Mouse (Mus musculus) heart, postnatal 0 days (tissue): ENCODE results near the gene Alpi. TPM values are rescaled to one million over a fixed set of nuclear protein-coding genes. Genes with fewer than 3 reads are reported as not detected.

Source experiments
- ATAC-seq: fragments of 200-750 bp; cut with Nextera tagmentation; 2 replicates; pipeline ENCODE4 v1.8.0; 2017; ENCODE audit warnings: low read depth, moderate number of reproducible peaks, moderate library complexity; ENCODE audit not compliant: insufficient read depth
- DNase-seq: peaks from one replicate; pipeline ENCODE4 v3.0.0-alpha.2; 2016; ENCODE audit warnings: low spot score
- H3K27ac ChIP-seq: fragments of 300-500 bp; sonication (generic); 2 replicates; pipeline ENCODE4 v1.5.1; 2014; ENCODE audit warnings: low read depth, mild to moderate bottlenecking
- H3K27me3 ChIP-seq: fragments of 300-500 bp; sonication (generic); 2 replicates; pipeline ENCODE4 v1.6.1; 2014; ENCODE audit warnings: low read length, mixed read lengths; ENCODE audit not compliant: control insufficient read depth, insufficient read depth
- H3K36me3 ChIP-seq: fragments of 300-500 bp; sonication (generic); replicated peaks from 2 replicates; pipeline ENCODE4 v1.6.1; 2014; ENCODE audit warnings: low read length, mixed read lengths; ENCODE audit not compliant: control insufficient read depth, insufficient read depth
- H3K4me1 ChIP-seq: fragments of 300-500 bp; sonication (generic); 2 replicates; pipeline ENCODE4 v1.6.1; 2014; ENCODE audit warnings: antibody characterized with exemption; ENCODE audit not compliant: control insufficient read depth, insufficient read depth
- H3K4me2 ChIP-seq: fragments of 300-500 bp; sonication (generic); 2 replicates; pipeline ENCODE4 v1.6.1; 2014; ENCODE audit warnings: low read depth, mild to moderate bottlenecking, low read length, moderate library complexity
- H3K4me3 ChIP-seq: fragments of 300-500 bp; sonication (generic); 2 replicates; pipeline ENCODE4 v1.5.1; 2014; ENCODE audit warnings: low read depth, low read length
- H3K9ac ChIP-seq: fragments of 300-500 bp; sonication (generic); replicated peaks from 2 replicates; pipeline ENCODE4 v1.6.1; 2014; ENCODE audit warnings: low read depth, low read length, mixed read lengths
- H3K9me3 ChIP-seq: fragments of 300-500 bp; sonication (generic); replicated peaks from 2 replicates; pipeline ENCODE4 v1.6.1; 2016; ENCODE audit warnings: low read length; ENCODE audit not compliant: control insufficient read depth
- CTCF ChIP-seq: IDR thresholded peaks from 2 replicates; pipeline ENCODE4 v1.5.1; 2016; ENCODE audit warnings: antibody characterized with exemption, control low read depth, low read depth
- EP300 ChIP-seq: IDR thresholded peaks from 2 replicates; pipeline ENCODE4 v1.6.1; 2016; ENCODE audit warnings: antibody characterized with exemption, low read depth
- WGBS: fragments of 180-500 bp; shearing (Covaris S2); extraction: QIAGEN DNeasy Blood & Tissue Kit; methylation state at CpG from one replicate; pipeline ENCODE4 v1.1.7; 2014; 5-methylcytosine and 5-hydroxymethylcytosine counted together
- polyA plus RNA-seq: library from polyadenylated mRNA; unstranded; fragments of >200 nt; fragmentation: Nextera tagmentation; extraction: Ambion mirVana; gene quantifications from 2 replicates; pipeline ENCODE4 v1.2.1, GENCODE M21; 2015
- total RNA-seq: library from RNA; depleted of rRNA; stranded (reverse); fragments of >200 nt; gene quantifications from 2 replicates; pipeline ENCODE4 v1.2.3, GENCODE M21; 2014; ENCODE audit warnings: low replicate concordance; rRNA removed

Alpi gene
- total RNA-seq (not detected in 2 replicates), polyA plus RNA-seq (not detected in 2 replicates)

- Histone ChIP-seq H3K4me3 (no peak within 1 kb of the TSS), H3K9me3 (no peaks in the 10 kb centered on the region), H3K36me3 (no peaks in the 10 kb centered on the region), H3K9ac (no peak within 1 kb of the TSS), H3K27me3 (peaks cover 10% of the 10 kb centered on the region), H3K4me2 (no peak within 1 kb of the TSS), H3K27ac (no peak within 1 kb of the TSS), H3K4me1 (no peaks in the 10 kb centered on the region; the same call in 1 of the 2 replicates)
- ATAC-seq (no peak), DNase-seq (no peak)
- WGBS: 82% methylated on average over 1 of the region's 1 CpGs
- no peak for TF ChIP-seq CTCF
- TF ChIP-seq EP300: no peak
Measured at GRCm38 (mm10) chr1:87101411-87101810, at the start of gene Alpi. Gene Alpi, minus strand, starts transcription at chr1:87101606.

DNA sequence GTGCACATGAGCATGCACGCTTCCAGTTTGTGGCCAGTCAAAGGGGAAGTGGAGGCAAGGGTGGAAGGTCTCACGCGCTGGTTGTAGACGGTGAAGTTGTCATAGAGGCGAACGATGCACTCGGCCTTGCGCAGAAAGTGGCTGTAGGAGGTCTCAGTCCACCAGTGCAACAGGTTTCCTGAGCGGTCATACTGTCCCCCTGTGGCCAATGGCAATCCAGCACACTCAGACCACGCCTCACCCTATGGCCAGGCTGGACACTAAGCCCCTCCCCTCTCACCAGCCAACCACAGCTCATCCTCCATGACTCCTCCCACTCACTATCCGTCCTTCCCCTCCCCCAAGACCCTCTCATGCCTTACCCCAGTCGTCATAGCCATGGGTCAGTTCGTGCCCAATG lies 48.0 kb upstream of the Alpi start:
- Histone ChIP-seq H3K36me3 (no peaks in the 10 kb centered on the region), H3K4me3 (no peak overlapping the region), H3K9me3 (no peaks in the 10 kb centered on the region), H3K27me3 (peaks cover 62% of the 10 kb centered on the region), H3K4me1 (no peaks in the 10 kb centered on the region), H3K9ac (no peak overlapping the region), H3K4me2 (no peak overlapping the region), H3K27ac (no peak overlapping the region)
- 37% methylated on average over 13 of the region's 13 CpGs for whole genome bisulfite sequencing
- ATAC-seq (no peak), DNase-seq (no peak)
- TF ChIP-seq CTCF (no peak), EP300 (no peak)

DNA sequence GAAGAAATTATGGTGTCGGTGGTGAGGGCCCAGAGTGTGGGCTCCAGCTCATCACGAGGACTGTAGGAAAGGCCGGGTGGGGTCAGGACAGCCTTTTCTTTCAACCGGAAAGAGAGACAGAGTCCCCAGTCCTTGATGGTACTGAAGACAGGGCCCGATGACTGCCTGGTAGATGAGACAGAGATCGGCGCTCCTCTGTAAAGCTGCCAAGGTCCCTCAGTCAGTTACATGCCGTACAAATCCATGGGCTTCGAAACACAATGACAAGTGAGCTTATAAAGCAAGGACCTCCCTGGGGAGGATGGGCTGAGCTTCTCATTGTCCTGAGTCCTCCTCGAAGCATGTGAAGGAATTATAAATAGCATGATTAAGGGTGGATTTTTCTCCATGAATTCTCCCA lies 41.7 kb upstream of the Alpi start:
- Histone ChIP-seq H3K27ac (no peak overlapping the region), H3K27me3 (peaks cover 8% of the 10 kb centered on the region; the same call in 1 of the 2 replicates)
- 75% methylated on average over 10 of the region's 10 CpGs for WGBS

GRCm38 (mm10) chr1:87142456-87142855 lies 41.0 kb upstream of the Alpi start:
- Histone ChIP-seq H3K27ac (no peak overlapping the region), H3K4me3 (no peak overlapping the region), H3K9ac (no peak overlapping the region), H3K36me3 (no peaks in the 10 kb centered on the region), H3K9me3 (no peaks in the 10 kb centered on the region), H3K4me2 (no peak overlapping the region), H3K4me1 (no peaks in the 10 kb centered on the region), H3K27me3 (peaks cover 5% of the 10 kb centered on the region; the same call in 1 of the 2 replicates)
- DNase-seq (no peak), ATAC-seq (no peak)
- no peak for TF ChIP-seq EP300
- no peak for TF ChIP-seq CTCF
- 65% methylated on average over 9 of the region's 9 CpGs for WGBS

More for the DNA sequence above, 41.7 kb upstream of the Alpi start:
- H3K4me1 ChIP-seq: no peaks in the 10 kb centered on the region
- no peak overlapping the region for H3K4me3 ChIP-seq
- H3K9ac ChIP-seq: no peak overlapping the region
- TF ChIP-seq EP300: no peak
- H3K9me3 ChIP-seq: no peaks in the 10 kb centered on the region
- ATAC-seq (no peak), DNase-seq (no peak)
- no peak overlapping the region for H3K4me2 ChIP-seq
- H3K36me3 ChIP-seq: no peaks in the 10 kb centered on the region

DNA sequence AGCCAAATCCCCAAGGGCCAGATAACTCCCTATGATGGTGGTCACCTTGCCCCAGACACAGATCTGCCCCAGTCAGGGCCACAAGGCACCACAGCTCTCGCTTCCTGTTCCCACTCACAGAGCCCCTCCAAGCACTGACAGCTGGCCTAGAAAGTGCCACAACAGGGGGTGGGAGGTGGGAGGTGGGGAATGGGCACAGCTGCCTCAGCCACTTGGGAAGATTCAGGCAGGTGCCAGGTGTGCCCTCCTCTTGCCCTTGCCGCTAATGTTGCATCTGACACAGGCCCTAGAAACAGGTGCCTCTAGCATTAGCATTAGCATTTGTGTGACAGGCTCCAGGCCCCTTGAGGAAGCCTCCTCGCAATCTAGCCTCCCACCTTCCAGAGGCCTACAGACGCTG lies 40.1 kb upstream of the Alpi start:
- Histone ChIP-seq H3K9me3 (no peaks in the 10 kb centered on the region), H3K4me1 (no peaks in the 10 kb centered on the region), H3K36me3 (no peaks in the 10 kb centered on the region), H3K4me2 (no peak overlapping the region), H3K4me3 (no peak overlapping the region), H3K27ac (no peak overlapping the region), H3K27me3 (peaks cover 4% of the 10 kb centered on the region; the same call in 1 of the 2 replicates), H3K9ac (no peak overlapping the region)
- no peak for TF ChIP-seq EP300
- no peak for TF ChIP-seq CTCF
- ATAC-seq: no peak
- DNase-seq: no peak
- WGBS: 82% methylated on average over 4 of the region's 4 CpGs

- no peak overlapping the region for H3K4me3 ChIP-seq
- no peak overlapping the region for H3K9ac ChIP-seq
- TF ChIP-seq EP300 (no peak), CTCF (no peak)
- H3K4me2 ChIP-seq: no peak overlapping the region
- peaks cover 32% of the 10 kb centered on the region for H3K27me3 ChIP-seq
- no peak for ATAC-seq
- no peak for DNase-seq
- H3K27ac ChIP-seq: no peak overlapping the region
- no peaks in the 10 kb centered on the region for H3K9me3 ChIP-seq
- 0 out of 2 replicates have a peak, but pooled peaks cover 5% of the 10 kb centered on the region for H3K4me1 ChIP-seq
- 72% methylated on average over 4 of the region's 4 CpGs for WGBS
- H3K36me3 ChIP-seq: no peaks in the 10 kb centered on the region
Measured at GRCm38 (mm10) chr1:87131803-87132202, 30.4 kb upstream of the Alpi start.
